Mouse (Mus musculus) heart, postnatal 0 days (tissue): ENCODE measurements around the gene Ghr.

Experiments
- CTCF ChIP-seq: IDR thresholded peaks from 2 replicates; pipeline ENCODE4 v1.5.1; 2016; ENCODE audit warnings: antibody characterized with exemption, control low read depth, low read depth
- EP300 ChIP-seq: IDR thresholded peaks from 2 replicates; pipeline ENCODE4 v1.6.1; 2016; ENCODE audit warnings: antibody characterized with exemption, low read depth

DNA sequence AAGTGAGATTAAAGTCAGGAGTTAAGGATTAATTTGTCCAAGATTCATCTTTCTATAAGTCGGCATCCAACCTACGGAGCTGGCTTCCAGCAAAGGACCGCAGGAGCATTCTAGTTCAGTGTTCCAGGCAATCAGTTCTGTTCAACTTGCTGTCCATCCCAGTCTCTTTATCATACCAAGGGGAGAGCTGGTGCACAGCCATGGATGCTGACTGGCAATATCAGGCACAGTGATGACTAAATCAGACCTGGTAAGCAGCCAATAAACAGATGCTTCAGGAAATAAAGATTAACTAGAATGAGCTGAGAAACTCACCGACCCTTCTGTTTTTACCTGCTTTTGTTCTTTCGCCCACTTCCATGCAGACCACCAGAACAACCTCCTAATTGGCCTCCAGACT, 154.3 kb downstream of the Ghr start:
- no peak for TF ChIP-seq CTCF
- TF ChIP-seq EP300, result no peak
